Mouse (Mus musculus): ENCODE measurements around the gene Lmbr1l.

- TF ChIP-seq CTCF (IDR thresholded peaks at IDR 0.05; ENCODE audit: borderline replicate concordance, control insufficient read depth, extremely low read depth, insufficient read depth, low read length, poor library complexity) (peak; percentile 74; the same call in 1 of the 2 replicates), POLR2A (IDR thresholded peaks at IDR 0.05; ENCODE audit: control insufficient read depth, extremely low read depth, insufficient read depth, low read length, poor library complexity) (no peak)
Measured at GRCm38 (mm10) chr15:98952751-98953400, 34.8 kb upstream of the Lmbr1l start.
